ENCODE assay signal across 14 mouse cellular contexts in genomic region chrX:160432192-160432591, GRCm38 (mm10). TPM values are rescaled to one million over a fixed set of nuclear protein-coding genes. Genes with fewer than 3 reads are reported as not detected.
"Had no signal": no experiment of that assay in that cellular context is flagged by ENCODE, and none has a peak within 500 bp of the region (broad histone marks: within the 10 kb centered on the region; RNA-seq: fewer than 3 reads in every experiment).

No protein-coding gene starts in this region.

- ATAC-seq: midbrain, embryonic 13.5 days; midbrain, embryonic 15.5 days had no signal

- H3K27me3 ChIP-seq: lung, embryonic 15.5 days had no signal

- H3K4me3 ChIP-seq: lung, embryonic 15.5 days; megakaryocyte, embryonic 14.5 days; midbrain, embryonic 13.5 days; midbrain, embryonic 15.5 days; neural tube, embryonic 12.5 days had no signal

- H3K4me2 ChIP-seq: lung, embryonic 15.5 days; midbrain, embryonic 11.5 days; midbrain, embryonic 13.5 days; midbrain, embryonic 15.5 days; neural tube, embryonic 12.5 days had no signal

- H3K27ac ChIP-seq: lung, embryonic 15.5 days; macrophage; midbrain, embryonic 13.5 days; midbrain, embryonic 15.5 days; neural tube, embryonic 12.5 days had no signal

- H3K9me3 ChIP-seq: lung, embryonic 15.5 days; megakaryocyte, embryonic 14.5 days; midbrain, embryonic 13.5 days; midbrain, embryonic 15.5 days; neural tube, embryonic 12.5 days had no signal

- DNase-seq: lung, adult 2 months; lung, postnatal 14 days; lung, postnatal 36 days; right cerebral cortex, postnatal 14 days; thymus, adult 18-20 months; thymus, postnatal 14 days; thymus, postnatal 36 days had no signal

- H3K36me3 ChIP-seq: lung, embryonic 15.5 days; midbrain, embryonic 13.5 days; midbrain, embryonic 15.5 days; neural tube, embryonic 12.5 days had no signal

- H3K4me1 ChIP-seq: lung, embryonic 15.5 days; megakaryocyte, embryonic 14.5 days; midbrain, embryonic 13.5 days; midbrain, embryonic 15.5 days; neural tube, embryonic 12.5 days had no signal

- H3K9ac ChIP-seq: lung, embryonic 15.5 days; midbrain, embryonic 13.5 days; midbrain, embryonic 15.5 days; neural tube, embryonic 12.5 days had no signal

RNA-seq across cellular contexts. Expression of gene Adgrg2, which starts 41.7 kb away (rescaled TPM):
- polyA plus RNA-seq: macrophage had no signal
